Mouse (Mus musculus): ENCODE data around the gene Fyco1.

Fyco1 gene

DNA sequence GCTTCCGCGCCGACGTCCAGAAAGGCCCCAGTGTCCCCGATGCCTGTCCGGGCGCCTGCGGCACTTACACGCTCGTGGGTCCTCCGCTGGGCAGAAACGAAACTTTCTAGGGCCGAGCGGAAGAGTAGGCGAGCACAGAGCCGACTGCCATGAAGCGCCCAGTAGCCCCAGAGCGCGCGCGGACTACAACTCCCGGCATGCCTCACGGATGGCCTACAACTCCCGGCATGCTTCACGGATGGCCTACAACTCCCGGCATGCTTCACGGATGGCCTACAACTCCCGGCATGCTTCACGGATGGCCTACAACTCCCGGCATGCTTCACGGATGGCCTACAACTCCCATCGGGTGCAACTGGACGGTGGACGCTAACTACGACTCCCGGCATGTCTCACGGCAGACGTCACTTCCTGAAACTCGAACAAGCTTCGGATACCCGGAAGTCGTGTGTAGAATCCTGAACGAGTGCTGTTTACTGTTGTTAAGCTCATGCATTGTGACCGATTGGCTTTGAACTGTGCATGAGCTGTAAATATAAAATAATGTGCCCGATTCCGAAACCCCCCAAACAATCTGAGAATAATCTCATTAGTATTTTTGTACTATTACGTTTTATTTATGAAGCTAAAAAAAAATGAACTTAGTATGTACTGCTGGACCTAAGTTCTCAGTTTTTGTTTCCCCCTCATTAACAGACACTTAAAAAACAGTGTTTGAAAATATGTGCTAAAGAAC, at the start of gene Fyco1:
Gene Fyco1, minus strand, starts transcription at position 187 of the 736 bp plus-strand sequence.
- peak; percentile 98 for DNase-seq (ENCODE audit: low spot score in 2 of 2)

DNA sequence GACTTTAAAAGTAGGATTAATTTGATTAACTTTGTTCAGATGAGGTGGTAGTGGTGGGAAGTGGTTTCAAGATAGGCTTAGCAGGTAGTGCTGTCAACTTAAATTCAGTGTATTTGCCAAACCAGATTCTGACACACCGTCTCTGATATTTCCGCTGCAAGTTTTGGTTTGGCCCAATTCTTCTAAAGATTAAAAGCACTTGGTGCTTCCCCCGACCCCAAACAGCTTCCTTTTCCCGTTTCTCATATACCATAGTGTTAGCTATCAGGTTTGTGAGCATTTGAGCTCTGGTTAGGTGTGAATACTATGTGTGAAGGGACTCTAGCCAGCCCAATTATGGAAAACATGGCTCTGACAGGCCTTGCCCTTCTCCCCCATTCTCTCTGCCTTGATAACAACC, 20.4 kb upstream of the Fyco1 start:
- DNase-seq (ENCODE audit: low spot score in 2 of 2), result no peak

DNA sequence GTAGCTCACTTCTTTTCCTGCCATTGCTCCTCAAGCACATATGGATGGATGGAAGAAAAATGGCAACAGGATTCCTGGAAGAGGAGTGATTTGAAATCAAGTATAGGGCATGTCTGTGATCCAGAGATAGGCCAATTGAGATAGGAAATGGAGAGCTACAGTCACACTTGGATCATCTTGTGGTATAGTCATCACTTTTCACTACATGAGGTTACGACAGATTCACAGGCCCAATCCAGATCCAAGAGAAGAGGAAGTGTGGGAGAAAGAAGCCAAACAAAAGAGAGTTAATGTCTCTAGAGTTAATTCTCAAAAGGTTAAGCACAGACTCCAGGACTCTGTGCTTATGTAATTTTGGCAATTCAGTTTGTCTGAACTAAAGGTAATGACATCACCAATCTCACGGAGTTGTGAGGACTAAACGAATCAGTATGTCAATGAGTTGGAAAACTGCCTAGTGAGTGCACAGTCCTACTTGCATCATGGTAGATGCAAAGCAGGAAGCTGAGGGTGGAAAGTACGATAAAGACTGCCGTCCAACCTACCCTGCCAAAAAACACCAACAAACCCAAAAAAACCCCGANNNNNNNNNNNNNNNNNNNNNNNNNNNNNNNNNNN, 17.6 kb upstream of the Fyco1 start:
- no peak for DNase-seq (ENCODE audit: low spot score in 2 of 2)

DNA sequence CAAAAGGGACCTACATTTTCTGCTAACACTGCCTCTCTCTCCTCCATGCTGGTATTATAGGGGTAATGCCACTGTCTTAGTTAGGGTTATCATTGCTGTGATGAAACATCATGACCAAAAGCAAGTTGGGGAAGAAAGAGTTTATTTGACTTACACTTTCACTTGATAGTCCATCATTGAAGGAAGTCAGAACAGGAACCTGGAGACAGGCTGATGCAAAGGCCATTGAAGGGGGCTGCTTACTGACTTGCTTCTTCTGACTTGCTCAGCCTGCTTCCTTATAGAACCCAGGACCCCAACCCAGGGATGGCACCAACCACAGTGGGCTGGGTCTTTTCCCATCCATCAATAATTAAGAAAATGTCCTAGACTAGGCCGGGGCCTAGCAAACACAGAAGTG, 11.9 kb upstream of the Fyco1 start:
- DNase-seq (ENCODE audit: low spot score in 2 of 2), result no peak

DNA sequence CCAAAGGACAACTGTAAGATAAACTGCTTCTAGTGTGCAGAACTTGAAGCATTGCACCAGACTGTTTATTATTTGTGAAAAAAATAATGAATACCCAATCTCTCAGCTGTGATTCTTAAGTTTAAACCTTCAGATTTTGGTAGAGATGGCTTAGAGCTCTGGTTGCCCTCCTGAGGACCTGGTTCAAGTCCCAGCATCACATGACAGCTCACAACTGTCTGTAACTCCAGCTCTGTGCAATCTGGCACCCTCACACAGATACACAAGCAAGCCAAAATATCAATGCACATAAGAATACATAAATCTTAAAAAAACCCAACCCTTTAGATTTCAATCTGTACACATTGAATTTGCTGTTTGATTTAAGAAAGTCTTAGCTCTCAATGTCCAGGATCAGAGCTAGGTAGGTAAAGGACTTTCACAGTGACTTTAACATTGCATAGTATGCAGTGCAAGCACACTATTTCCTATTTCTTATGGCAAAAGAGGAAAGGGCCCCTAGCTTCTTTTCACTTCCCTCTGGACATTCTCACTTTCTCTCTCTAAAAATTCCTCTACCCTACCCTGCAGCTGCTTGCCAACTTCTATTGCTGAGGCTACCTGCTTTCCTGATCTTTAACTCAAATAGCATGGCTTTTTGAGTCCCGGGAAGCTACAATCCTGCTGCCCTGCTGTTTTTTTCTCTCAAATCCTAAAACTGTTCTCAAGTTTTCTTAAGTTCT, 11.4 kb upstream of the Fyco1 start:
- DNase-seq (ENCODE audit: low spot score in 2 of 2), result no peak

DNA sequence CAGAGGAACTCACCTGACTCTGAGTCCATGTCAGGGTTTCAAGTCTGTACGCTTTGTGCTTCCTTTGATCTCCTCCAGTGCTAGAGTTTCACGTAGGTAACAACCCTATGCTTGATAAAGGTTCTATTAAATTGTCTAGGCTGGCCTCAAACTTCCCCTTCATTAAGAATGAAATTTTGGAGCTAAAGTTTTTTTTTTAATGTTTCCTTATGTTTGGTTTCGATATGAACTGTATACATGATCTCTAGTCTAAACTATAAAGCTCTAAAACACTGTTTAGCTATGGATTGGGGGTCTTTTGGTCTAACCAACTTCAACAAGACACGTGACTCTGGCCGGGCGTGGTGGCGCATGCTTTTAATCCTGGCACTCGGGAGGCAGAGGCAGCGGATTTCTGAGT, 10.2 kb upstream of the Fyco1 start, which contains the start of gene Xcr1:
Gene Xcr1, minus strand, starts transcription at position 101 of the 400 bp plus-strand sequence.
- DNase-seq (ENCODE audit: low spot score in 2 of 2), result no peak

DNA sequence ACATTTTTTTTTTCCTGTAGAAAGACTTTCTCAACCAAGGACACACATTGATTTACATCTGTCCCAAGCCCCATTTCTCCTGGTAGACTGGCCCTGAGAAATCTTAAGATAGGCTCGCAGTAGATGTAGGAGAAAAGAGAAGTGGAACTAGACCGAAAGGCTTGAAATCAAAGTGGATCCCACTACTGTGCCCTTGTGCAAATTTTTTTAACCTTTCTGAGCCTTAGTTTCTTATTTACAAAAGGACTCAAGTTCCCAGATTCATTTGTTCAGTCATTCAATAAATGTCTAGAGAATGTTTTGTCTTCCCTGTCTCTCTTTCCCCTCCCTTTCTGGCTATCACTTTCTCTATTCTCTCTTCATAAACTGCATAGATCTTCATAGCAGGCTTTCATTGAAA, 5.1 kb upstream of the Fyco1 start:
- no peak for DNase-seq (ENCODE audit: low spot score in 2 of 2)

DNA sequence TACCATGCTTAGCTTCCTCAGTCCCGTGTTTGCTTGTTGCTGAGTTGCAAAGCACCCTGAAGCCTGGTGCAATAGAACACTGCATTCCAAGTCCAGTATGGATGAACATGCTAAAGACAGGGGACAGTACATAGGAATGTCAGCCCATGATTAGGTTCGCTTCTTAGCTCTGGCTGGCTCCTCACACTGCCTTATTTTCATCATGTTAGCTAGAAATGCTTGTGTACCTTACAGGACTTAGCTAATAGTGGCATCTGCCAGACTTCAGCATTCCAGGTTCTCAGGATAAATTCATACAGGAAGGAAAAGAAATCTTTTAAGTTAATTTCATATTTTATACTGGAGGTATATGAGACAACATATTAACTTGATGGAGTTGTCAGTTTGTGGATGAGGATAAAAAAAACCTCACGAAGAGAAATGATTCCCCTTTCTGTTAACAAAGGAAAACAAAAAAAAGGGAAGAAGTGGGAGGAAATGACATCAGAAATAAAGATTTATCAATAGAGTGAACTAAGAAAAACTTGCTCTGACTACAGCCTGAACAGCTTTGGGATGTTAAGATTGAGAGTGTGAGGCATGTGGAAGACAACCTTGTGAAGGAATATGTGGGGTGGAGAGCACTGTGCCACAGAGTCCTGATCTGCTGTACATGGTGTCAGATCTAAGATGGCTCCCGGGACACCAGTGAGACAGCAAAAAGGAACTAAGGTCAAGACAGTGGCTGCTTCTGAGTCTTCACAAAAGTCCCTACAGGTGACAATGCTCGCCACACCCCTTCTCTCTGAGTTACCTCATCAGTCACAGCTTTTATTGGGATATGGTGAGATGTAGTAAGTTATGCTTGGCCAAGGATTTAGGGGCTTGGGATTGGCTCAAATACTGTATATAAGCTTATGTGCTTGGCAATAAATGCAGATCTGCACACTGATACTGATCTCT, 1.0 kb upstream of the Fyco1 start:
- DNase-seq (ENCODE audit: low spot score in 2 of 2), result no peak

DNA sequence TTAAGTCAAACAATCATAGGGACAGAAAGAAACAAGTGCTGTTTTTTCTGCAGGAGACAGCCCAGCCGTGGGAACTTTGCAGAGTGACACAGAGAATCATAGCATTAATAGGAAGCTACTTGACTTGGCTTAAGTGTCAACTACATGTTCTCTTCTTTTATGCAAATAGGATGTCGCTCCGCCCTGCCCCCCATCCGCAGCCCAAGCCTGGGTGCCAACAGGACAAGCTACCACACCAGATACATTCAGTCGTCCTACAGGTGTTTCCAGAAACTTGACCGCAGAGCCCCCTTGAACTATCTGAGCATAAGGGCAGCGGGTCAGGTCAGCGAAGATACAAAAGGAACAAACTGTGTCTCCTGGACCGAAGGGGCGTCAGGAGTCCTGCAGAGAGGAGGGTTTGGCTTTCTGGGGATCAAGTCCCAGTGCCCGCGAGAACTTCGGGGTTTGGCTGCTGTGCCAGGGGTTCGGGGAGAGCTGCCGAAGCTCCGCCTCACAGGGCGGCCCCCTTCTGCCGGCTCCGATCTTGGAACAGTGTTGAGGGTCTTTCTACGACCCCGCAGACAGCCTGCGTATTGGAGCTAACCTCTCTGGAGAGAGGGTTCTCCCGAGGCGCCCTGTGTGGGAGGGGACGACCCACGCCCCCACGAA, 512 bp downstream of the Fyco1 start:
- DNase-seq (ENCODE audit: low spot score in 2 of 2), result peak in 1 of 2 experiments; percentile 27

DNA sequence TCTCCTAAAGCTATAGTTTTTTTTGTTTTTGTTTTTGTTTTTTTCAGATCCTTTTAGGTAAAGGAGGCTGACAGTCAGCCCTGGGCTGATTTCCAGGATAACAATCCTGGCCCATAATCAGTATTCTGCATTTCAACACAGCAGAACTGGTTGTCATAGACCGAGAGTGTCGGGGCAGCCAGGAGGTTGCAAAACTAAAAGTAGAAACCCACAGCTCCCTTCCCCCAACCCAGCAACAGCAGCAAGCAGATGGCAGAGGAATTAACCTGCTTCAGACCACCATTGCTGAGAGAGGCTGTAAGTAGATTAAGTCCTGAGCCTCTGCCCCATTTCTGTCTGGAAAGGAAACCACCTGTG, 1.0 kb downstream of the Fyco1 start:
- DNase-seq (ENCODE audit: low spot score in 2 of 2), result no peak

DNA sequence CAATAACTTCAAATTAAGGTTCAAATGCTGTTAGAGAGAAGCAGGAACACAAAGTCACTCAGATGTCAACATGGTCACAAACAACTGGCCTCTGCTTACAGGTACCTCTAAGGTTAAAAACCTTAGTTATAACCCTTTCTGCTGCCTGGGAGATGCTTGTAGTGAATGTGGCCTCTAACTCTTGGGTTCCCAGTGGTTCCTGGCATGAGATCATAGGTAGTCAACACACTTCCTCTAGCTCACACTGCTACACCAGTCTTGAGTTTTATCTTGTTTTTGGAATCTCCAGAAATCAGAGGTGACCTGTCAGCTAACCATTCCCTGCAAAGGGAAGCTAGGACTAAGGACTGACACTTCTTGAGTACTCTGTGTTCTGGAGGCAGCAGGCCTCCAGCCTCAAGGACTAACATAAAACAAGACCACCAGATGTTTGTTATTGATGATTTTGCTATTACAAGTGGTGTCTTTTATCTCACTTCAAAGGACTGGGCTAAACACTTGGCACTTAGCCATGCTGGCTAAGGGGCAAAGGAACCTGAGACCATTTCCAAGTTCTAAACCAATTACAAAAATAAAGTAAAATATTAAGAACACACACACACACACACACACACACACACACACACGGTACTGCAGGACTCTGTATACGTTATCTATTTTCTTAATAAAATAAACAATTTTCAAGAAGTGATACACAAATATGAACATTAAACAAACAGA, 1.6 kb downstream of the Fyco1 start:
- DNase-seq (ENCODE audit: low spot score in 2 of 2), result no peak

DNA sequence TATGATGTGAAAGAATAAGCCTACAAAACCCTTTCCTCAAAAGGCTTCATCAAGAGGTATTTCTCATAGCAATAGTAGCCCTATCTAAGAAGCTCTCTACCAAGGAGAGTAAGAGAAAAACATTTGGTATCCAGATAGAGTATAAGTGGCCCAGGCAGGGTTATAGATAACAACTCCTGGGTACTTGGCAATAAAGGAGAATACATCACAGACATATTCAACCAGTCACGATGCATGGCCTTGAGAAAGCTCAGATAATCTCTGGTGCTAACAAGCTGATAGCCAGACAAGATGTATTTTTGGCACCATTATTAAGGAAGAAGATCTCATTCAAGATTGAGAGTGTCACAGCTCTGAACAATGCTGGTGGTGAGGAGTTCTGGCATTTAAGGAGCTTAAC, 5.2 kb downstream of the Fyco1 start:
- no peak for DNase-seq (ENCODE audit: low spot score in 2 of 2)

DNA sequence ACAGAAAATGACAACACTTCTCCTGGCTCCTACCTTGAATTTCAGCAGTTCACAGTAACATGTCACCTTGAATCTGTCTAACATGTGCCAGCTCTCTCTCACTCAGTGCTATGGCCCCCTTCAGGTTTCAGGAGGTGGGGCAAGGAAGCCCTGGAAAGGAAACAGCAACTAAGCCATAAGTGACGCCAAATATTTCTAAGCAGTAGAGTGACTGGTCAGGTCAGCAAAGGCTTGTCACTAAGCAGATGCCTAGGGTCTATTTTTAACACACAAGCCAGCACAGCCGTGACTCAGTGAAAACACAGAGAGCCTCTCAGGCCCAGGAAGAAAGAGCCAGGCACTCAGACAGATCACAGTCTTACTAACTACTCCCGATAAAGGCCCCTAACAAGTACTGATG, 6.6 kb downstream of the Fyco1 start:
- no peak for DNase-seq (ENCODE audit: low spot score in 2 of 2)

DNA sequence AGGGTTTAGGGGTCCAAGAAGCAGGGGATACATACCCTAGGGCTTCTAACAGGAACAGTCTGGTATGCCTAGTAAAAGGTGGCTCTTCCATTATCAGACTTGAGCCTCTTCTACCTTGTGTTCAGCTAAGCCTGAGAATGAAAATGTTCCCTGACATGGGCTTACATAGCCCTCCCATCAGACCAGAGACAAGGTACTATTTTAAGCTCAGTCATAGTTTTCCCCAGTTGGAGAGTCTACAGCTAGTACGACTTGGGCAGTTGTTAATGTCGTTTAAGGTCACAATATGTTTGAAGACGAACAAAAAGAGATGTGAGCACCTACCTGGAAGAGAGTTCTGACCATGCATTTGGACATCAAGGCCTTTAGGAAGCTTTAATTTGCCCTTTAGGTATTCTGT, 7.2 kb downstream of the Fyco1 start:
- no peak for DNase-seq (ENCODE audit: low spot score in 2 of 2)

DNA sequence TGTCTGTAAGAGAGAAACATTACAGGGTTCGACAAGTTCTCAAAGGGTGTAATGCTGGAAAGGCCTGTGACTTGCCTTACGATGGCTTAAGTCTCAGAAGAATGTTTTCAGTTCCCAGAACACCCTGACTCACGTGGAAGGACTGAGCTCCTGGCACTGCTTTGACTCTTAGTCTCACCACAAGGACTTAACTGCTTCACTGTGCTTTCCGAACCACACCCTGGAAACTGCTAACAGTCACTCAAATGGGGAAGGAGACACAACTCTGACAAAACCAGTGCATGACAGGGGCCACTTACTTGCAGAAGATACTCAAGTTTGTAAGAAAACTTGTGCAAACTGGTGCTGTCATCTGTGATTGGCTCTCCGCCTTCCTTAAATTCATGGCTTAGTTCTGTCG, 11.5 kb downstream of the Fyco1 start:
- DNase-seq (ENCODE audit: low spot score in 2 of 2), result no peak

DNA sequence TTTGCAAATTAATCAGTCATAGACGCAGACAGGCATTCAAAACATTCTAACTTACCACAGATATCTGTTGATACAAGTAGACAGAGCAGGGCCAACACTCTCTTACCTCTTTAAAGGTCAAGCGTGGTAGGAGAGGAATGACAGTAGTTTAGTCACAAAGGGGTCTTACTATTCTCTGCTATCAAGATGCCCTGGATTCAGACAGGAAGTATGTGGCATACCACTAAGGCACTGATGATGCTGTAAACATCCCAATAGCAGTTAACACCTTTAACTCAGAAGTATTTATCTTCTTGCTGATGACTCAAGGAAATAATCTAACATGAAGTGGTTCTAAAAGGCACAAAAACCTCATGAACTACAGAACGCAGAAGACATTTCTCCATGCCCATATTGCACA, 15.8 kb downstream of the Fyco1 start:
- DNase-seq (ENCODE audit: low spot score in 2 of 2), result no peak

DNA sequence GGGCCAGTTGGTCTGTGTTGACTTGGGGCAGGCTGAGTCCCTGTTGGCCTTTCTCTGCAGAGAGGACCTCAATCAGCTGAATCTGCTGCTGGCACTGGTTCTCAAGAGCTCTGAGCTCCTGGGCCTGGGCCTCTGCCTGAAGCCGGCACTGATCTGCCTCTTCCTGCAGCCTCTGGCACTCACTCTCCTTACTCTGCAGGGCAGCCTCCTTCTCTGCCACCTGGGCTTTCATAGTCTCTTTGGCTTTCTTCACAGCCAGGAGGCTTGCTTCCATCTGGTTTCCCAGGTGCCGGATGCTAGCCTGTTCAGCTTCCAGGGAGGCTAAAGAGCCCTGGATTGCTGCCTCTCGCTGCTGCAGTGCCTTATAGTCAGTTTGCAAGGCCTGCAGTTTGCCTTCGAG, 22.8 kb downstream of the Fyco1 start:
- peak in 1 of 2 experiments; percentile 43 for DNase-seq (ENCODE audit: low spot score in 2 of 2)

DNA sequence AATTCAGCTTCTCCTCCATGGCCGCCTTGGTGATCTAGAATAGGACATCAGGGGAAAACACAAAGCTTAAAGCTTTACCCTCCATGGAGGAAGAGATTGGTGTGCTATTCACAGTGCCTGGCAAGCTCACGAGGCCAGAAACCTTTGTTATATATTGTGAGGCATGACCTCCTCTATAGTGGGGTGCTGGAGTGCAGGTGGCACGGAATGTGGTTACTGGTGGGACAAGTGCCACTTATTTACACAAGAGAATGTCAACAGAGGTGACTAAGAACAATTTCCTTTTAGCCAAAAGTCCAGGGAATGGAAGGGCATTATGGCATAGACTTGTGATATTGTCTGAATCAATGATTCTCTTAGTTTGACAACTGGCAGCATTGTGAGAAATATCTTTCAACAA, 25.1 kb downstream of the Fyco1 start:
- no peak for DNase-seq (ENCODE audit: low spot score in 2 of 2)

DNA sequence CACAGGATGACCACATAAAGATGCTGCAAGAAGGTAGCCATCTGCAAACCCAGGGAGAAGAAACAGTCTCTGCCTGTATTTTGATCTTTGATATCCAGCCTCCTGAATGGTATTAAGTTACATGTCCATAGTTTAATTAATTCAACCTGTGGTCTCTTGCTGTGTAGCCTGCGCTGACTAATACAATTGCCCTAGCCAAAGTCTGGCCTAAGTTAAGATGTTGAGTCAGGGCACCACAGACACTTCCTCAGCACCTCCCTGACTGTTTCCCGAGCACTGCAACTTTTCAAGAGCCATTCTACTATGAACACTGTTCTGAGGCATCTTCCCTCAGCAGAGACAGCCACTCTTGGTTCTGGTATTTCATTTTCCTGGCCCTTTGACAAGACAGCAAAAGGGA, 33.1 kb downstream of the Fyco1 start:
- DNase-seq (ENCODE audit: low spot score in 2 of 2), result no peak

DNA sequence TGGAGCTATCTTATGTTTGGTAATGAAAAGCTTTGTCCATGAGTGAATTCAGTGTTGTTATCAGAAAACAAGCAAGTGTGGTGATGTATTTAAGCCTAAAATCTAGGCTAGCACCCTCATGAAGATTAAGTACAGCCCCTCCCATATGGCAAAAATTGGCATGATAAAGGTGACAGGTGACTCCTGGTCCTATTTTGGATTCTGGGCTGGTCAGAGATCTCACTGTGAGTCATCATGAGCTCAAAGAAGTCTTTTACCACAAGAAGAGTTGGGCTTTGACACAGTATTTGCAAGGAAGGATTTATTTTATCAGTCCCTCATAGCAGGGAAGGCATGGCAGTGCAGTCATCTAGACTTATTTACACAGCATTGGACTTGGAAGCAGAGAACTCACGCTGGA, 35.7 kb downstream of the Fyco1 start:
- no peak for DNase-seq (ENCODE audit: low spot score in 2 of 2)

DNA sequence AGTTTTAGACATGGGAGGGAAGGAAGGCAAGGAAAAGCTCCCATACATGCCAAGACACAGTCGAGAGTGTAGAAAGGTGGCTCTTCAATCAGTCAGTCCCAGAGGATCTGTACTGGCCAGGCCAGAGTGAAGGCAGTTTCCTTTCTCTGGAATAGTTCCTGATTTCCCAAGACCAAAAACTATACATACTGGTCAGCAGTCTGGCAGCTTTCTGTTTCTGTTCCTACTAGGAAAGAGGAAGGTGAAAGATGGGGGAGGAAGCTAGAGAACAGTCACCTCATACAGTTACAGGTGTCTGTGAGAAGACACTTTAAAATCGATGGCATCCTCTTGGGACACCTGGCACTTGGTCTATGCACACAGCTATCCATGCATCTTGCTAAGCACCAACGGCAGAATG, 36.3 kb downstream of the Fyco1 start:
- DNase-seq (ENCODE audit: low spot score in 2 of 2), result no peak
